Mouse (Mus musculus): ENCODE results near the gene Carns1.

GRCm38 (mm10) chr19:4163543-4163887 is 11.8 kb downstream of the Carns1 start:
- TF ChIP-seq CTCF (IDR thresholded peaks at IDR 0.05; ENCODE audit: low read depth, low read length) (no peak), EP300 (IDR thresholded peaks at IDR 0.05; ENCODE audit: insufficient read depth, low read depth, low read length) (no peak), POLR2A (IDR thresholded peaks at IDR 0.05; ENCODE audit: insufficient read depth, low read length) (no peak)
